Mouse (Mus musculus) lung, adult 18-20 months (tissue): Measurements from ENCODE around the gene Evx2.

Experiments
- DNase-seq, 2 experiments: peaks; one replicate each; pipeline ENCODE4 v3.0.0; 2022; ENCODE audit warnings: mixed read lengths in 2 of 2

Gene Evx2

GRCm38 (mm10) chr2:74680561-74681398, 21.4 kb upstream of the Evx2 start:
- DNase-seq, result no peak

- no peak for DNase-seq
Measured at GRCm38 (mm10) chr2:74679980-74680379, 20.6 kb upstream of the Evx2 start.

DNA sequence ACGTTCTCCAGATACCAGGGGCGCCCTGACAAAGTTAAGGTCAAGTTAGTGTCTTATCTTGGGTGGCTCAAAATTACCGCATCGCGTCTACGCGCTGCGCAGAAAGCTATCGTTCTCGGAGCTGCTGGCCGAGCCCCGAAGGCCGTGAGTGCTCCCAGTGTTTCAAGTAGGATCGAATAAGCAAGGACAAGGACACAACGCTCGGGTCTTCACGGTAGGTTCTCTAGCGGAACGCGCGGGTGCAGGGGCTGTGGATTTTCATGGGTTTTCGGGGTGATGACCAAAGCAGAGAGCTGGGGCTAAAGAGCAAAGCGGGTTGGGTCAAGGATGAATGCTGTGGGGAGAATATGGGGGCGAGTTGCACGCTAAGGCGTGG, 20.2 kb upstream of the Evx2 start:
- no peak for DNase-seq

- DNase-seq, result no peak
Measured at GRCm38 (mm10) chr2:74678891-74679595, 19.7 kb upstream of the Evx2 start, which contains the start of gene Hoxd11. TSS of gene Hoxd11 (plus strand) at chr2:74679557.

- DNase-seq, result no peak
Measured at GRCm38 (mm10) chr2:74677106-74677505, 17.7 kb upstream of the Evx2 start.

GRCm38 (mm10) chr2:74676376-74677052, 17.2 kb upstream of the Evx2 start:
- DNase-seq, result no peak

GRCm38 (mm10) chr2:74675666-74676282, 16.4 kb upstream of the Evx2 start:
- DNase-seq, result no peak

GRCm38 (mm10) chr2:74674881-74675665, 15.7 kb upstream of the Evx2 start, which contains the start of gene Hoxd12:
TSS of gene Hoxd12 (plus strand) at chr2:74675013.
- no peak for DNase-seq

DNA sequence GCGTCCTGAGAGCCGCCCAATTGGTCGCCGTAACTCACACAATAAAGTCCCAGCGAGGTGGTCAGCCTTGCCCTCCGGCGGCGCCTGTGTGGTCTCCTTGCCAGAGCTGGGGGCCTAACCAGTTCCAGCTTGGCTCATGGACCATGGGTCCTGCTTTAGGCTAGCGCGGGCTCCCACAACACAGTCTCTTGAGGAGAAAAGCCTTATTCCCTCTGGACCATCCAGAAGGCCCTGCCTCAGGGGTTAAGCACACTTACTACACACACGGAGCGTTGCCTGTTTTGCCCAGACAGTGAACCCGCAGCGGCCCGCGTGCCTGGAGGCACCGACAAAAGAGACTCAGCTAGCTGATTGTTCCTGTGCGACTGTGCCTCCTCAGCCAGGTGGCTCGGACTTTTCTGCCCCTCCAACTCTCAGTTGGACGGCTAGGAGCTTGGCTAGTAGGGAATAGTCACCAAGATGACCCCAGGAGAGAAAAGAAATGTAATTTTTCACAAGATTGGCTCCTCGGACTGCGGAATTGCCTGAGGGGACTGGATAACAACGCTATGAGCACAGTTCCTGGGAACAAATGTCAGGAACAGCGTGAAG, 14.6 kb upstream of the Evx2 start:
- DNase-seq, result no peak

- DNase-seq, result peak in 1 of 2 experiments; percentile 30
Measured at GRCm38 (mm10) chr2:74672481-74673362, 13.4 kb upstream of the Evx2 start.

- DNase-seq, result no peak
Measured at GRCm38 (mm10) chr2:74671847-74672246, 12.5 kb upstream of the Evx2 start.

DNA sequence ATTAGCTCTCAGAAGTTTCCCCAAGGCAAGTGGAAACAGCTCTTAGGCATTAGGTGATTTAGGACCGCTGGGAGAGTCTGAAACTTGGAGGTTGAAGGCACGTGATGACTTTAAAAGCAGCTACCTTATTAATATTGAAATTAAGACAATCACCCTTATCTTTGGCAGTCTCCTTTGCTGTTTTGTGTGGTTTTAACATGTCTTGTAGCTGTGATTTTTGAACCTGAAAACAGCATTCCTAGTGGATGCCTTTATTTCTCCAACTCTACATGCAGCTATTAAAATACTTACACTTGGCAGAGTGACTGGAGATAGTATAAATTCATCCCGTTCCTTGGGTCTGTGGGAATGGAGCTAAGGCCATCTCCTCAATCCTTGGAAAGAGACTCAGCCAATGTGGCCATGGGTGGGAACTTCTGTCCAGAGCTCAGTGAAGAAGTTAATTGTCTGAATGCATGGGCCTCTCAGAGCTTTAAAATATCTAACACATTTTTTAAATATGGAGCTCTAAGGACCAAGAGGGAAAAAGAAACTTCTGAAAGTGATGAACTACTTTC, 11.4 kb upstream of the Evx2 start:
- no peak for DNase-seq

GRCm38 (mm10) chr2:74669650-74670235, 10.4 kb upstream of the Evx2 start:
- DNase-seq, result no peak

GRCm38 (mm10) chr2:74669230-74669578, 9.8 kb upstream of the Evx2 start:
- DNase-seq, result no peak

GRCm38 (mm10) chr2:74668370-74669229, 9.2 kb upstream of the Evx2 start:
- DNase-seq, result no peak

GRCm38 (mm10) chr2:74667842-74668357, 8.5 kb upstream of the Evx2 start, which contains the start of gene Hoxd13:
TSS of gene Hoxd13 (plus strand) at chr2:74668310.
- no peak for DNase-seq

DNA sequence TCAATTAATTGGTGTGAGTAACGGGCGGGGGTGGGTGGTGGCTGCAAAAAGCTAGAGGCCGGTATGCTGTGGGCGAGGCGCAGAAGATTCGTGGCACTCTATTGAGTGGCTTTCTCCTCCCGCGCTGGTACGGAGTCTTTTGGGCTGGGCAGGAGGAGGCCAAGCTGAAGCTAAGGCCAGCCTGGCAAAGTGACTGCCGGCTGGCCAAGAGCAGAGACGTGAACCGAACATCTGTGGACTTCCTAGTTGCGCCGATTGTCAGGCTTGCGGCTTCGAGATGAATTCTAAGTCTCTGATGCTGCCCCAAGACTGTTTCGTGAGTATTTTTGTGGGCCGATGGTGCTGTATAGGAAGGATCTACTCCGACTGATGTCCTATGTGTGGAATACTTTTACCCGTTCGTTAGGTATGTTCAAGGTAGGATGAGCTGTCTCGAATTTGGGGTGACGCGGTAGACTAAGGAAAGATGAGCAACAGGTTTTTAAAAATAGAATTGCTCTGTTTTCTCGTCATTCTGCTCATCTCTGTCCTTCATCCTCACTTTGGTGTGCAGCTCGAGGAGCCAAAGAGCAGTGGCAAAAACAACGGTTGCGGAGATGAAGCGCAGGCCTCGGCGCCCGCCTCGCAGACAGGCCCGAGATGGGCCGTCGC, 8.0 kb upstream of the Evx2 start:
- no peak for DNase-seq

GRCm38 (mm10) chr2:74666411-74666810, 7.1 kb upstream of the Evx2 start:
- DNase-seq, result no peak
